Mouse (Mus musculus) thymus, postnatal 0 days (tissue): ENCODE data around the gene Hat1. TPM values are rescaled to one million over a fixed set of nuclear protein-coding genes. Genes with fewer than 3 reads are reported as not detected.
"Not testable (repeated sequence)": the region's sequence is repeated elsewhere in the genome, so short reads cannot be mapped to it uniquely, and the experiment has no call there.

ENCODE experiments used
- DNase-seq: peaks from one replicate; pipeline ENCODE4 v3.0.0-alpha.2; 2015; ENCODE audit warnings: low spot score
- polyA plus RNA-seq: library from polyadenylated mRNA; unstranded; fragments of >200 nt; fragmentation: Nextera tagmentation; extraction: Ambion mirVana; gene quantifications from 2 replicates; pipeline ENCODE4 v1.2.1, GENCODE M21; 2015

Hat1 gene
- 147 and 157 TPM in 2 replicates for polyA plus RNA-seq

- DNase-seq: peak; percentile 97
Measured at GRCm38 (mm10) chr2:71388951-71389763, at the start of gene Hat1. TSS of gene Hat1 (plus strand) at chr2:71388958.

GRCm38 (mm10) chr2:71340126-71340525 is 48.6 kb upstream of the Hat1 start:
- DNase-seq: no peak

GRCm38 (mm10) chr2:71343884-71344640 is 44.7 kb upstream of the Hat1 start:
- no peak for DNase-seq

- no peak for DNase-seq
Measured at GRCm38 (mm10) chr2:71347160-71347559, 41.6 kb upstream of the Hat1 start.

- DNase-seq: no peak
Measured at GRCm38 (mm10) chr2:71347732-71348490, 40.8 kb upstream of the Hat1 start.

- no peak for DNase-seq
Measured at GRCm38 (mm10) chr2:71349511-71349910, 39.2 kb upstream of the Hat1 start.

- no peak for DNase-seq
Measured at GRCm38 (mm10) chr2:71350181-71350580, 38.6 kb upstream of the Hat1 start.

- no peak for DNase-seq
Measured at GRCm38 (mm10) chr2:71350904-71351726, 37.6 kb upstream of the Hat1 start.

GRCm38 (mm10) chr2:71351727-71351987 is 37.1 kb upstream of the Hat1 start:
- DNase-seq: no peak

GRCm38 (mm10) chr2:71353306-71354054 is 35.3 kb upstream of the Hat1 start:
- DNase-seq: no peak

- DNase-seq: no peak
Measured at GRCm38 (mm10) chr2:71354055-71354425, 34.7 kb upstream of the Hat1 start.

- no peak for DNase-seq
Measured at GRCm38 (mm10) chr2:71358347-71358746, 30.4 kb upstream of the Hat1 start.

- peak; percentile 74 for DNase-seq
Measured at GRCm38 (mm10) chr2:71360192-71360591, 28.6 kb upstream of the Hat1 start.

GRCm38 (mm10) chr2:71366618-71367124 is 22.1 kb upstream of the Hat1 start:
- no peak for DNase-seq

- DNase-seq: peak; percentile 89
Measured at GRCm38 (mm10) chr2:71367125-71367880, 21.5 kb upstream of the Hat1 start, which contains the start of gene Slc25a12. TSS of gene Slc25a12 (minus strand) at chr2:71367749.

GRCm38 (mm10) chr2:71368086-71368485 is 20.7 kb upstream of the Hat1 start:
- no peak for DNase-seq

- DNase-seq: no peak
Measured at GRCm38 (mm10) chr2:71371790-71372189, 17.0 kb upstream of the Hat1 start.

GRCm38 (mm10) chr2:71372261-71372660 is 16.5 kb upstream of the Hat1 start:
- not testable (repeated sequence) for DNase-seq
